Mouse (Mus musculus) gastrocnemius, adult 8-10 months (tissue): ENCODE measurements around the gene Rps12-ps3. TPM values are rescaled to one million over a fixed set of nuclear protein-coding genes. Genes with fewer than 3 reads are reported as not detected.

ENCODE experiments used
- DNase-seq, 2 experiments: peaks; one replicate each; pipeline ENCODE4 v3.0.0; 2022; ENCODE audit warnings: low spot score in 2 of 2
- total RNA-seq, 4 experiments: library from RNA; stranded (reverse); gene quantifications; 2 replicates each; pipeline ENCODE4 v1.2.4; 2022

Gene Rps12-ps3
- total RNA-seq, 4 experiments from 2014 or later: 216 to 382 (median 277) TPM

DNA sequence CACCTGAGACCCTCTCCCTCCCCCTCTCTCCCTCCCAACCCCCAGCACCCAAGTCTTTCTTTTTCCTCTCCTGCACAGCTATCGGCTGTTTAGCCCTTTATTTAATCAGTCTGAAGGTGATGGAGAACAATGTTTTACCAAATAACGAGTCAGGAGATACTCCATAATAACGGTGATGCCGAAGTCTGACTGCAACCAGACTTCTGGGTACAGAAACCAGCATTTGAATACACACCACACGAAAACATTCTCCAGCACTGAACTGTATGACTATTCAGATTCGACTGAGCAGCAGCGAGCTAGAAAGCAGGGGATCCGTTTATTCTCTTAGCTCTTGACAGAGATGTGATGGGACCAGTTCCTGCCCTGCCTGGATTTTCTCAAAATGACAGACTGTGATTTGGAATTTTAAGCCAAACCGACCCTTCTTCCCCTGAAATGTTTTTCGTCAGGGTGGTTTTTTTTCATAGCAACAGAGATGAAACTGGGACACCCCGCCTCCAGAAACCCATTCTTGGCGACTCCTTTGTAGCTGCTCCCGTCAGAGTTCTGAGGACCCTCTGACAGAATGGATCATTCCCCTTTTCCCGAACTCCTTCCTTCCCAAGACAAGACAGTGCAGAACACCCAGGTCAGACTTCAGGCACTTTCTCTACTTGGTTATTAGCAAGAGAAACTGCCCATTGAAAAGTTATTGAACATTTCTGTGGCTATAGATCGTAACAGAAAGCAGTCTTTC lies 29.2 kb downstream of the Rps12-ps3 start:
- no peak for DNase-seq

DNA sequence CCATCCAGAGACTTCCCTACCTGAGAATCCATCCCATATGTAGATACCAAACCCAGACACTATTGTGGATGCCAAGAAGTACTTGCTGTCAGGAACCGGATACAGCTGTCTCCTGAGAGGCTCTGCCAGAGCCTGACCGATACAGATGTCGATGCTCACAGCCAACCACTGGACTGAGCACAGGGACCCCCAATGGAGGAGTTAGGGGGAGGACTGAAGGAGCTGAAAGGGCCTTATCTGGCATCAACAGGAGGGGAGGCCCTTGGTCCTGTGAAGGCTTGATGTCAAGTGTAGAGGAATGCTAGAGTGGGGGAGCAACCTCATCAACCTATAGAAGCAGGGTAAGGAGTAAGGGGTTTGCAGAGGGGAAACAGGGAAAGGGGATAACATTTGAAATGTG lies 30.7 kb downstream of the Rps12-ps3 start:
- no peak for DNase-seq

DNA sequence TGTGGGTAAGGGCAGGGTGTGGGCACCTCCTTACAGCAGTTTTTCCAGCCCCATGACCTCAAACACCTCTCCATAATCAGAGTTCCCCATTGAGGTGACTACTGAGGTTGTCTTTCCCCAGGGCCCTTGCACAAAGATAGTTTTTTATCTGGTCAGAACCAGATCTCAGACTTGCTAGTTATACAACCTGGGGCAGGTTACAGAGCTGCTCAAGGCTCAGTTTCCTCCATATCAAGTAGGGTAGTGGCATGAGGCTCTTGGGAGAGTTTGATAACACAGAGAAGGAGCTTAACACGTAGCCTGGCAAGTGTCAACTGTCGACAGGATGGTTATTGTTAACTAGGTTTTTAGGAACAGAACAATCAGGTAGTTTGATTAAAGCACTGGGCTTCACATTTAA lies 32.8 kb downstream of the Rps12-ps3 start:
- no peak for DNase-seq

- no peak for DNase-seq
Observed at GRCm38 (mm10) chr19:59356388-59356787, 34.3 kb downstream of the Rps12-ps3 start.

DNA sequence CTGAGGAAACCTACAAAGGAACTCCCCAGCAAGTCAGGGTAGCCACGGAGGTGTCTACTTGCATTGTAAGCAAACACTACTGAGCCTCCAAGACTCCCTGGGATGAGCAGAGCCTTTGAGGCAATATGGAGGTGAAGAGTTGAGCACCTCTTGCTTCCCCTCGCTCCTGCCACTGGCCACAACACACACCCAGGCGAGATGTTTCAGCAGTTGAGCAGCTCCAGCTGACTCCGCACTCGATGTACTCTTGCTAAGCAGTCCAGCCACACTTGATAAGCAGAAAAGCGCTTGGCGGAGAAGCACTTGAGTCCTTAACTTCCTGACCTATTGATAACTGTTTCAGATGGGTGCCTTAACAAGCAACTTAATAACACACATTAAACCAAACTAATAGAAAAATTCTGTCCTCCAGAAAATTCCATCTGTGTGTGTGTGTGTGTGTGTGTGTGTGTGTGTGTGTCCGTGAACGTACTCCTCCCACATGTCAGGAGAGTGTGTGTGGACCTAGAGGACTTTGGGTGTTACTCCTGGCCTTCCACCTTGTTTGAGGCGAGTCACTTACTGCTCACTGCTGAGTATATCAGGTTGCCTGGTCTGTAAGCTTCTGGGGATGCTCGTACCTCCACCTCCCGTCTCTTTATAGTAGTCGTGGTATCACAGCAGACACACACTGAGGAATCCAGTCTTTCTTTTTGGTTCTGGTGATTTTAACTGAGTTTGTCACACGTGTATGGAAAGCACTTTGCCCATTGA lies 34.9 kb downstream of the Rps12-ps3 start:
- no peak for DNase-seq

GRCm38 (mm10) chr19:59357878-59358277 lies 35.8 kb downstream of the Rps12-ps3 start:
- no peak for DNase-seq

- no peak for DNase-seq
Observed at GRCm38 (mm10) chr19:59359202-59359601, 37.1 kb downstream of the Rps12-ps3 start.

DNA sequence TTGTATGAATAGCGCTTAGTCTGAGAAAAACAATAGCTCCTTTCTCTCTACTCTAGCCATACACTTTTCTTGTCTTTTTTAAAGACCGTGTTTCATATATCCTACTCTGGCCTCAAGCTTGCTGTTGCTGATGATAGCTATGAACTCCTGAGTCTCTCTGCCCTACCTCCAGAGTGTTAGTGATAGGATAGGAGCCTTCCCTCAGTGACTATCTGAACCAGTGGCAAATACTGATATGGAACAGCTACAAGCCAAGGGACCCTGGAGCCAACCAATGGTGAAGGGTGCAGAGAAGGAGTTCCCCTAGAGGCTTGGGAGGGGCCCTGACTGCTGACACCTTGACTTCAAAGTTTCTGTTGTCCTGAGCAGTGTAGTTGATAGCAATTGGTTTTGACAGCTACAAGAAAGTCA lies 38.4 kb downstream of the Rps12-ps3 start:
- no peak for DNase-seq

- no peak for DNase-seq
Observed at GRCm38 (mm10) chr19:59362646-59363045, 40.6 kb downstream of the Rps12-ps3 start.

GRCm38 (mm10) chr19:59363666-59364065 lies 41.6 kb downstream of the Rps12-ps3 start:
- no peak for DNase-seq

DNA sequence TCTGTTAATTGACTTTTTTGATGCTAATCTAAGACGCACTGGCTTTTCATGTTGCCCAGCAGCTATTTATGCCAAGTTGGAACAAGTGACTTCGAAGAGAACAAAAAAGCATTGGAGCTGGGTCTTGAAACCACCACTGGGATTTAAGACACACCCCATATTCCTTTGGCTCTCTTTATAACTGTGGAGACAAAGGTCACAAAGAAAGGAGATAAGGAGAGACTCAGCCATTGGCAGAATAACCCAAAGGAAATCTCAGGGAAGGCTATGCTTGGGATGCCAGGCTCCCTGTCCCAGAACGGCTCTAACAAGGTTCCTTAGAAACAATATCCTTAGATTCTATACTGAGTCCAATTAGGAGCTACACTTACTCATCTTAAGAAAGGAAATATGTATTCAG lies 44.6 kb downstream of the Rps12-ps3 start:
- DNase-seq: no peak

GRCm38 (mm10) chr19:59367892-59368291 lies 45.8 kb downstream of the Rps12-ps3 start:
- DNase-seq: no peak

- no peak for DNase-seq
Observed at GRCm38 (mm10) chr19:59371016-59371415, 48.9 kb downstream of the Rps12-ps3 start.

Other genes with a start within 250 kb of the Rps12-ps3 start
- gene Shtn1, start 246.2 kb upstream of the Rps12-ps3 start, total RNA-seq: under 1 TPM; 0.56 to 0.94 (median 0.65) TPM
- gene Vax1, start 152.2 kb upstream of the Rps12-ps3 start, total RNA-seq: not detected
- gene Kcnk18, start 103.1 kb upstream of the Rps12-ps3 start, total RNA-seq: not detected
- under 1 TPM in 3 of 4 experiments, not detected in 1; 0.07 to 0.21 (median 0.18) TPM for gene Slc18a2, start 61.4 kb upstream of the Rps12-ps3 start, total RNA-seq
- gene Pdzd8, start 23.5 kb downstream of the Rps12-ps3 start, total RNA-seq: 10 to 100 TPM; 13.5 to 15.2 (median 14.3) TPM
- under 1 TPM; 0.38 to 0.97 (median 0.50) TPM for gene Emx2, start 136.1 kb downstream of the Rps12-ps3 start, total RNA-seq